Mouse (Mus musculus) bone marrow macrophage, adult 2 months (primary cell): ENCODE results near the gene Gm42688.

Experiments
- CTCF ChIP-seq: IDR thresholded peaks from 2 replicates; pipeline ENCODE4 v1.5.1; 2012; ENCODE audit warnings: low read depth, mild to moderate bottlenecking, low read length, moderate library complexity
- POLR2A ChIP-seq: IDR thresholded peaks from 2 replicates; pipeline ENCODE4 v1.6.1; 2012; ENCODE audit warnings: mild to moderate bottlenecking, low read depth, low read length, borderline replicate concordance

DNA sequence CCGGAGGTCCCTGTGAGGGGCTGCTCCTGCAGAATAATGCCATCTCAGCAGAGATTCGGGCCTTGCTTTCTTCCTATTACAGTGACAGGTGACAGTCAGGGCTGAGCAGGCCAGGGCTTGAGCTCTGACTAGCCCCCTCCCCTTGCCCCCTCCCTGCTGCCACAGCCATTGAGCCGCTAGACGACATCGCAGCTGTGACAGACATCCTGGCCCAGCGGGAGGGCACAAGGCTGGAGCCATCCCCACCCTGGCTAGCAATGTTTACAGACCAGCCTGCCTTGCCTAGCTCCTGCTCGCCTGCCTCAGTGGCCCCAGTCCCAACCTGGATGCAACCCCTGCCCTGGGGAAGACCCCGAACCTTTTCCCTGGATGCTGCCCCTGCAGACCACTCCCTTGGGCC, 50.3 kb downstream of the Gm42688 start:
- TF ChIP-seq CTCF (no peak), POLR2A (no peak)
